Mouse (Mus musculus) midbrain, postnatal 0 days (tissue): ENCODE results near the gene Prune2. TPM values are rescaled to one million over a fixed set of nuclear protein-coding genes. Genes with fewer than 3 reads are reported as not detected.

ENCODE experiments used
- ATAC-seq: fragments of 200-750 bp; cut with Nextera tagmentation; 2 replicates; pipeline ENCODE4 v1.8.0; 2017; ENCODE audit warnings: moderate number of reproducible peaks, mild to moderate bottlenecking, moderate TSS enrichment, moderate library complexity; ENCODE audit not compliant: low FRiP score
- DNase-seq: peaks from one replicate; pipeline ENCODE4 v3.0.0-alpha.2; 2015; ENCODE audit warnings: low spot score
- H3K27ac ChIP-seq: fragments of 300-500 bp; sonication (generic); 2 replicates; pipeline ENCODE4 v1.5.1; 2014; ENCODE audit warnings: low read depth, mild to moderate bottlenecking, low read length, mixed read lengths
- H3K27me3 ChIP-seq: fragments of 300-500 bp; sonication (generic); 2 replicates; pipeline ENCODE4 v1.6.1; 2014; ENCODE audit warnings: low read length, control low read depth, mixed read lengths; ENCODE audit not compliant: insufficient read depth
- H3K36me3 ChIP-seq: fragments of 300-500 bp; sonication (generic); 2 replicates; pipeline ENCODE4 v1.6.1; 2014; ENCODE audit warnings: low read length, control low read depth, mixed read lengths; ENCODE audit not compliant: insufficient read depth
- H3K4me1 ChIP-seq: fragments of 300-500 bp; sonication (generic); 2 replicates; pipeline ENCODE4 v1.6.1; 2014; ENCODE audit warnings: mild to moderate bottlenecking, control low read depth, antibody characterized with exemption, low read length, mixed read lengths; ENCODE audit not compliant: insufficient read depth
- H3K4me2 ChIP-seq: fragments of 300-500 bp; sonication (generic); 2 replicates; pipeline ENCODE4 v1.6.1; 2014; ENCODE audit warnings: low read depth, mild to moderate bottlenecking, low read length, mixed read lengths; ENCODE audit not compliant: poor library complexity, severe bottlenecking
- H3K4me3 ChIP-seq: fragments of 300-500 bp; sonication (generic); 2 replicates; pipeline ENCODE4 v1.5.1; 2014; ENCODE audit warnings: low read depth, mild to moderate bottlenecking, low read length, moderate library complexity
- H3K9ac ChIP-seq: fragments of 300-500 bp; sonication (generic); replicated peaks from 2 replicates; pipeline ENCODE4 v1.6.1; 2014; ENCODE audit warnings: mild to moderate bottlenecking, low read length, moderate library complexity, mixed read lengths; ENCODE audit not compliant: poor library complexity, severe bottlenecking
- H3K9me3 ChIP-seq: fragments of 300-500 bp; sonication (generic); 2 replicates; pipeline ENCODE4 v1.6.1; 2016; ENCODE audit warnings: low read length, control low read depth
- CTCF ChIP-seq: IDR thresholded peaks from 2 replicates; pipeline ENCODE4 v1.5.1; 2016; ENCODE audit warnings: antibody characterized with exemption, mild to moderate bottlenecking
- WGBS: fragments of 180-500 bp; shearing (Covaris S2); extraction: QIAGEN DNeasy Blood & Tissue Kit; methylation state at CpG from one replicate; pipeline ENCODE4 v1.1.7; 2014; 5-methylcytosine and 5-hydroxymethylcytosine counted together
- polyA plus RNA-seq: library from polyadenylated mRNA; unstranded; fragments of >200 nt; fragmentation: Nextera tagmentation; extraction: Ambion mirVana; gene quantifications from 2 replicates; pipeline ENCODE4 v1.2.1, GENCODE M21; 2015
- total RNA-seq: library from RNA; depleted of rRNA; stranded (reverse); fragments of >200 nt; gene quantifications from 2 replicates; pipeline ENCODE4 v1.2.3, GENCODE M21; 2014

Prune2 gene
- total and polyA plus RNA-seq, 2 experiments from 2014 or later: 12.0 to 12.1 TPM

DNA sequence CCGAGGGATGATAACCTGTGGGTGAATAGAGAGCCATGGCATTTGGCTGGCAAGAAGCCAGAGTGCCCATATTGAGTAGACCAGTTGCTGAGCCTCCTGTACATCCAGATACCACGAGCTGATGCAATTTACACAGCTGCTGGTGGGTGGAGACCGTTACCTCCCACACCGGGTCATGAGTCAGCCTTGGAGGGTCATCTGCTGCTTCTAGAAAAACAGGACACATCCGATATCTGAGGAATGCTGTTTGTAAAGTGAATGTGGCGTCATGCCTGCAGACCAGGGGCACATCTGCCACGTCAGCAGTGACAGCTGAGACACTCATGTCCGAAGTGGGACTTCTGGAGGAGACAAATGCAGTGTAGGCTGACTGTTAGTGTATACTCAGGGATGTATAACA, 3.6 kb downstream of the Prune2 start:
- Histone ChIP-seq H3K36me3 (no peaks in the 10 kb centered on the region), H3K9me3 (no peaks in the 10 kb centered on the region), H3K27me3 (peaks cover 5% of the 10 kb centered on the region; the same call in 1 of the 2 replicates), H3K4me1 (no peaks in the 10 kb centered on the region), H3K4me3 (no peak overlapping the region), H3K4me2 (no peak overlapping the region), H3K27ac (no peak overlapping the region), H3K9ac (no peak overlapping the region)
- DNase-seq (no peak), ATAC-seq (no peak)
- 77% methylated on average over 8 of the region's 8 CpGs for WGBS
- no peak for TF ChIP-seq CTCF

DNA sequence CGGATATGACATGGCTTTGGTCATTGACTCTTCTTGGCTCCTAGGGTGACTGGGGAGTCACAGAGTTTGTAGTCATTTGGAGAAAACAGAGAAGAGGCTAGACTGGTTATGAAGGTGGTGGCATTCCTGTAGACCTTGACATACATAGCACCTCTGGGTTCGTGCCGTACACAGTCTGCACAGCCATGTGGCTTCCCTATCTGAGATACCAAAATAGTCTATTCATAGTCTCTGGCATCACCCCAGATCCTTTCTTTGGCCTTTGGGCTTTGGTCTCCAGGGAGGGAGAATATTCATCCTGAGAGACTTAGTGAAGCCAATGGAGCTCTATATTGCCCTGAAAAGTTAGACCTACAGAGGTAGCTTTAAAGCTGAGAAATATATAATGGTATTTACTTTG, 5.1 kb downstream of the Prune2 start:
- no peaks in the 10 kb centered on the region for H3K36me3 ChIP-seq
- H3K9ac ChIP-seq: no peak overlapping the region
- no peak overlapping the region for H3K4me3 ChIP-seq
- DNase-seq: no peak
- no peak overlapping the region for H3K4me2 ChIP-seq
- no peaks in the 10 kb centered on the region for H3K4me1 ChIP-seq
- no peaks in the 10 kb centered on the region for H3K9me3 ChIP-seq
- no peak for TF ChIP-seq CTCF
- ATAC-seq: no peak
- H3K27ac ChIP-seq: no peak overlapping the region
- 90% methylated on average over 3 of the region's 3 CpGs for WGBS
- 0 out of 2 replicates have a peak, but pooled peaks cover 5% of the 10 kb centered on the region for H3K27me3 ChIP-seq

DNA sequence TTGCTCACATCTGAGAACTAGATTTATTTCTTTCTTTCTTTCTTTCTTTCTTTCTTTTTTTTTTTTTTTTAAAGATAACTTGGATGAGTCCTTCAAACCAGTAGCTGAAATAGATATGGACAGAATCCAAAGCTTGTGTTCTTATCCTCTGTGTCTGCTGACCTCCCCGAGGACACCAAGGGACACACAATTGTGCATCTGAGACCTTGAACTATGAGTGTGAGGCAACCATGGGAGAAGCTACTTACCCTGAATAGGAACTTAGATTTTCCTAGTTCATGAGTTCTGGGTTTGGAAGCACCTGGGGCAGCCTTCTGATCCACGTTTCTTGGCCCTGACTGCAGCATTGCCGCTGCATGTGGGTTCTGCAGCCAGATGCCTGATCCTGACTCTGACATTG, 7.3 kb downstream of the Prune2 start:
- H3K4me1 ChIP-seq: no peaks in the 10 kb centered on the region
- H3K9ac ChIP-seq: no peak overlapping the region
- ATAC-seq: no peak
- no peak overlapping the region for H3K4me3 ChIP-seq
- no peak for TF ChIP-seq CTCF
- WGBS: 89% methylated on average over 3 of the region's 3 CpGs
- no peaks in the 10 kb centered on the region for H3K27me3 ChIP-seq
- no peaks in the 10 kb centered on the region for H3K36me3 ChIP-seq
- no peak for DNase-seq
- H3K9me3 ChIP-seq: no peaks in the 10 kb centered on the region
- H3K4me2 ChIP-seq: no peak overlapping the region
- no peak overlapping the region for H3K27ac ChIP-seq

DNA sequence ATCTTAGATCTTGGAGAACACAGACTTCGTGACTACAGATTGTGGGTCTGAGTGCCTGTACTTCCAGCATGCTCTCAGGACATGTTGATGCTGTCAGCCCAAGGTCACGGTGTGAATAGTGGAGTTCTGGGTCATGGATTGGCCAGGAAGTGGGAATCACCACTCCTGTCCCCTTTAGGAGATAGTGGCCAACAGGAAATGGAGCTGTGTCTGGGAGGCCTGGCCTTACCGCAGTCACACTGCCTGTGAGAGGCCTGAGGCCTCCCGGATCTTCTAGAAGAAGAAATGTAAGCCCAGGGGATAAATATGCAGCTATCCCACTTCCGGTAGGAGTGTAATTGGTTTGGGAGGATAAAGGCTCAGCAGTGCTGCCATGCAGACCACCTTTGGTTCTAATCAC, 12.8 kb downstream of the Prune2 start:
- Histone ChIP-seq H3K27ac (no peak overlapping the region), H3K9ac (no peak overlapping the region), H3K4me3 (no peak overlapping the region), H3K9me3 (no peaks in the 10 kb centered on the region), H3K36me3 (no peaks in the 10 kb centered on the region), H3K4me1 (no peaks in the 10 kb centered on the region), H3K4me2 (no peak overlapping the region), H3K27me3 (no peaks in the 10 kb centered on the region)
- TF ChIP-seq CTCF: no peak
- DNase-seq (no peak), ATAC-seq (no peak)
- 88% methylated on average over 5 of the region's 5 CpGs for WGBS

DNA sequence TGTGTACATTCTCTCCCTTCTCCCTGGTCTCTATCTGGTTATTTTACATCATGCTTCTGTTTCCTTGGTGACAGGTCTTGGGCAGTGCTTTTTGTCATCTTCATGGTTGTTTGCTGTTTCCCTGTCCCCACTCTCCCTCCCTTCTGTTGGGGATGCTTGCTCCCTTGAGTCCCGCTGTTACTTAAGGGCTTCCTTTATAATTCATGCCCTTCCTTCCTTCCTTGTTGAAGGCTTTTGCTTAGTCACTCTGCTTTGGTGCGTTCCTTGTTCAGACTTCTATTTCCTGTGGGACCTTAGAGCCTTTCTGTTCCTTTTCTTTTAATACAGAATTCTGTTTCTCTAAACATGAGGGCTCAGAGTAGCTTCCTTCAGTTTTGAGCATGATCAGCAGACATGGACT, 14.7 kb downstream of the Prune2 start:
- Histone ChIP-seq H3K9ac (no peak overlapping the region), H3K9me3 (no peaks in the 10 kb centered on the region), H3K36me3 (no peaks in the 10 kb centered on the region), H3K27me3 (no peaks in the 10 kb centered on the region), H3K4me1 (no peaks in the 10 kb centered on the region), H3K4me2 (no peak overlapping the region), H3K4me3 (no peak overlapping the region), H3K27ac (no peak overlapping the region)
- TF ChIP-seq CTCF: no peak
- no peak for ATAC-seq
- 65% methylated on average over 2 of the region's 2 CpGs for WGBS
- no peak for DNase-seq

DNA sequence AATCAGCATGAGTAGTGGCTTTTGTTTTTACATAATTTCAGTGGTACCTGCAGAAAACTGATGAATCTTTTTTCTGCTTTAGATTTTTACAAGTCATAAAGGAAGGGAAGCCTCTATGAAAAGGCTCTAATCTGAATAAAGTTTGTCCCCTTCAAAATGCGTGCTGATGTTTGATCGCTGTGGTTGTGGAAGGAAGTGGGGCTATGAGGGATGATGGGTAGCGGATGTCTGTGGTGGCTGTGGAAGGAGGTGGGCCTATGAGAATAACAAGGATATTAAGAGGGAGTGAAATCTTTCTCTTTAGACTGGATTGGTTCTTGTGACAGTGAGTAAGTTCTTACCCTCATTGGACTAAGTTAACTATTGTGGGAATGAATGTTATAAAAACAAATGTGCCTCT, 23.0 kb downstream of the Prune2 start:
- WGBS: 98% methylated on average over 3 of the region's 3 CpGs
- no peak for TF ChIP-seq CTCF
- Histone ChIP-seq H3K9ac (no peak overlapping the region), H3K27ac (no peak overlapping the region), H3K9me3 (no peaks in the 10 kb centered on the region), H3K4me2 (no peak overlapping the region), H3K4me3 (no peak overlapping the region), H3K36me3 (no peaks in the 10 kb centered on the region), H3K4me1 (no peaks in the 10 kb centered on the region), H3K27me3 (no peaks in the 10 kb centered on the region)
- no peak for DNase-seq
- ATAC-seq: no peak
